In the genomic region with DNA sequence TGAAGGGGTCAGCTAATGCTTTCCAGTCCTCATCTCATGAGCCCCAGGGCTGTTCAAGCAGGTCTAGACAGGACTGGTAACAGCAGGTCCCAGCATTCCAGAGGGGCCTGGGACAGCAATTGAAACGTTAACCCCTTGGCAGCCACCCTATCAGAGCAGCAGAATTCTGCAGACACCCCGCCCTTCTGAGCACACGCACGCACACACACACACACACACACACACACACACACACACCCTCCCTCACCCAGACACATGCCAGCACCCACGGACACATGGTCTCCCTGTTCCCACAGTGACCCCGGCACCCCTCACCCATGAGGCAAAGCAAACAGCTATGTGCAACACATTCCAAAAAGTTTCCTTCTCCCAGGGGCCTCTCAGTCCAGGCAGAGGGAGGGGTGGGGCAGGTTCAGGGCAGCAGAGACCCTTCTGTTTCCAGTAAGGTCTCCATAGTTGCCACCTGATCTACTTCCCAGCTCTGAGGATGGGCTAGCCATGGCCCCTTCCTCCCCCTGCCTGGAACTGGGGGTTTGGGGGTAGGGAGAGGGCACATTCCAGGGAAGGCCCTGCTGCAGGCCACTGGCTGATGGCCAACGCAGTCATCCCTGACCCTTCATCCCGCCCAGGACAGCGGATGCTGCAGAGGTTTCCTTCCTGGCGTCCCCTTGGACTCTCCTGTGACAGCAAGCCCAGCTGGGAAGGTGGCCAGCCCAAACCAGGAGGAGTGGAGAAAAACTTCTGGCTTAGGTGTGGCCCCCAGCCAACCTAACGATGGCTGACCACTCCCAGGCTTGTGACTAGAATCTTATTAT, we compare ENCODE assay signal across 9 mouse cellular contexts. TPM values are rescaled to one million over a fixed set of nuclear protein-coding genes. Genes with fewer than 3 reads are reported as not detected.
DNase-seq lines count a peak whose midpoint lies in the region; ATAC-seq lines count a peak whose summit lies in the region.
"Had no signal": no experiment of that assay in that cellular context is flagged by ENCODE, and none has a peak within 500 bp of the region (broad histone marks: within the 10 kb centered on the region; RNA-seq: fewer than 3 reads in every experiment).

No protein-coding gene starts in this region.

- H3K4me2 ChIP-seq in heart, embryonic 15.5 days, result peak overlapping the region; percentile 76
- H3K4me2 ChIP-seq in limb, embryonic 11.5 days (ENCODE audit: low read depth, severe bottlenecking), result peak overlapping the region; percentile 15; the same call in 1 of the 2 replicates
- H3K4me2 ChIP-seq in stomach, embryonic 16.5 days (ENCODE audit: low read depth, low read length), result peak overlapping the region; percentile 42

- H3K4me1 ChIP-seq in heart, embryonic 15.5 days (replicated peaks), result peaks cover 95% of the 10 kb centered on the region
- peaks cover 42% of the 10 kb centered on the region for H3K4me1 ChIP-seq in limb, embryonic 11.5 days (ENCODE audit: control insufficient read depth, insufficient read depth, low read length)
- H3K4me1 ChIP-seq in stomach, embryonic 16.5 days (ENCODE audit: control insufficient read depth, insufficient read depth, low read length), result peaks cover 67% of the 10 kb centered on the region

- peak; percentile 28 for ATAC-seq in heart, embryonic 15.5 days (replicated peaks; ENCODE audit: insufficient number of reproducible peaks, insufficient read depth, low FRiP score, low read depth)
- peak; percentile 40; the same call in 1 of the 2 replicates for ATAC-seq in limb, embryonic 11.5 days (ENCODE audit: insufficient number of reproducible peaks, low FRiP score, low TSS enrichment, low read depth)
- no peak for ATAC-seq in stomach, embryonic 16.5 days (ENCODE audit: insufficient read depth, low FRiP score)

- H3K27me3 ChIP-seq in heart, embryonic 15.5 days, result no peaks in the 10 kb centered on the region
- H3K27me3 ChIP-seq in limb, embryonic 11.5 days (ENCODE audit: control insufficient read depth, insufficient read depth, low read length), result peaks cover 6% of the 10 kb centered on the region
- H3K27me3 ChIP-seq in stomach, embryonic 16.5 days (ENCODE audit: control insufficient read depth, insufficient read depth, low read length), result no peaks in the 10 kb centered on the region

- DNase-seq in urinary bladder, adult 2 months (ENCODE audit: low spot score), result peak; percentile 58
- no peak for DNase-seq in urinary bladder, postnatal 10 days (ENCODE audit: low spot score)
- peak; percentile 67 for DNase-seq in limb, embryonic 11.5 days (ENCODE audit: low spot score)
- DNase-seq in left cerebral cortex, adult 8-10 months (ENCODE audit: low spot score in 2 of 2), result no peak
- DNase-seq in MN1 (ENCODE audit: low spot score), result no peak
- DNase-seq in cerebellum, adult 11 months, result no peak

- H3K36me3 ChIP-seq in heart, embryonic 15.5 days, result no peaks in the 10 kb centered on the region
- no peaks in the 10 kb centered on the region for H3K36me3 ChIP-seq in limb, embryonic 11.5 days (ENCODE audit: control insufficient read depth, insufficient read depth, low read length)
- no peaks in the 10 kb centered on the region for H3K36me3 ChIP-seq in stomach, embryonic 16.5 days (ENCODE audit: control insufficient read depth, insufficient read depth, low read length)

- H3K9ac ChIP-seq in heart, embryonic 15.5 days, result peak overlapping the region; percentile 45; the same call in 1 of the 2 replicates
- H3K9ac ChIP-seq in limb, embryonic 11.5 days (ENCODE audit: low read length), result peak overlapping the region; percentile 45; the same call in 1 of the 2 replicates
- H3K9ac ChIP-seq in stomach, embryonic 16.5 days (ENCODE audit: low read length), result peak overlapping the region; percentile 59

- peak overlapping the region; percentile 89 for H3K27ac ChIP-seq in heart, embryonic 15.5 days
- H3K27ac ChIP-seq in limb, embryonic 11.5 days (replicated peaks; ENCODE audit: low read depth, low read length), result peak overlapping the region; percentile 70
- H3K27ac ChIP-seq in stomach, embryonic 16.5 days (ENCODE audit: low read length), result peak overlapping the region; percentile 68

- peak overlapping the region; percentile 49 for H3K4me3 ChIP-seq in heart, embryonic 15.5 days
- H3K4me3 ChIP-seq in limb, embryonic 11.5 days (ENCODE audit: low read depth, low read length), result no peak overlapping the region
- H3K4me3 ChIP-seq in stomach, embryonic 16.5 days (replicated peaks; ENCODE audit: low read length), result peak overlapping the region; percentile 9

- H3K9me3 ChIP-seq in heart, embryonic 15.5 days (replicated peaks), result no peaks in the 10 kb centered on the region
- H3K9me3 ChIP-seq in limb, embryonic 11.5 days (ENCODE audit: control insufficient read depth, low read length), result no peaks in the 10 kb centered on the region
- H3K9me3 ChIP-seq in stomach, embryonic 16.5 days (replicated peaks; ENCODE audit: control insufficient read depth, low read length), result no peaks in the 10 kb centered on the region

- 17% methylated on average over 8 of the region's 11 CpGs for WGBS in heart, embryonic 15.5 days
- WGBS in limb, embryonic 11.5 days, result 46% methylated on average over 11 of the region's 11 CpGs
- WGBS in stomach, embryonic 16.5 days, result 41% methylated on average over 11 of the region's 11 CpGs

RNA-seq across cellular contexts. Expression of a gene that starts 2.8 kb away (rescaled TPM):
- 514 and 535 TPM in 2 replicates for polyA plus RNA-seq in urinary bladder, adult 2 months (2012; rRNA removed)
- polyA plus RNA-seq in heart, embryonic 15.5 days (2015; fragmentation: Nextera tagmentation; extraction: Ambion mirVana), result 52.0 and 57.2 TPM in 2 replicates
- polyA plus RNA-seq in limb, embryonic 11.5 days (2014; fragmentation: Nextera tagmentation; extraction: Ambion mirVana), result 6.3 and 6.9 TPM in 2 replicates
- 62.7 and 77.6 TPM in 2 replicates for polyA plus RNA-seq in stomach, embryonic 16.5 days (2015; fragmentation: Nextera tagmentation; extraction: Ambion mirVana)
- 10 to 100 TPM in 1 of 4 experiments, 1 to 10 TPM in 3; 7.7 to 10.5 (median 9.0) TPM for total RNA-seq in left cerebral cortex, adult 8-10 months (2022)

RNA-seq across cellular contexts. Expression of a gene that starts 33.0 kb away (rescaled TPM):
- polyA plus RNA-seq in urinary bladder, adult 2 months (2012; rRNA removed), result 18.8 and 20.0 TPM in 2 replicates
- 0.13 TPM in 1 of 2 replicates, not detected in the other for polyA plus RNA-seq in heart, embryonic 15.5 days (2015; fragmentation: Nextera tagmentation; extraction: Ambion mirVana)
- polyA plus RNA-seq in limb, embryonic 11.5 days (2014; fragmentation: Nextera tagmentation; extraction: Ambion mirVana), result not detected in 2 replicates
- 0.29 and 0.49 TPM in 2 replicates for polyA plus RNA-seq in stomach, embryonic 16.5 days (2015; fragmentation: Nextera tagmentation; extraction: Ambion mirVana)
- 1 to 10 TPM; 1.4 to 2.0 (median 1.9) TPM for total RNA-seq in left cerebral cortex, adult 8-10 months (2022)

RNA-seq across cellular contexts. Expression of a gene that starts 50.0 kb away (rescaled TPM):
- polyA plus RNA-seq in urinary bladder, adult 2 months (2012; rRNA removed), result not detected in 2 replicates
- not detected in 2 replicates for polyA plus RNA-seq in heart, embryonic 15.5 days (2015; fragmentation: Nextera tagmentation; extraction: Ambion mirVana)
- polyA plus RNA-seq in limb, embryonic 11.5 days (2014; fragmentation: Nextera tagmentation; extraction: Ambion mirVana), result not detected in 2 replicates
- polyA plus RNA-seq in stomach, embryonic 16.5 days (2015; fragmentation: Nextera tagmentation; extraction: Ambion mirVana), result not detected in 2 replicates
- not detected for total RNA-seq in left cerebral cortex, adult 8-10 months (2022)
- total RNA-seq: gastrocnemius, adult 8-10 months had no signal

Comparison
In these comparisons a context has a peak if more than half of its experiments do, and no peak if none do; other contexts are left out.
1. DNase-seq: peak in urinary bladder, adult 2 months (single experiment) and limb, embryonic 11.5 days (single experiment); none in urinary bladder, postnatal 10 days (single experiment), left cerebral cortex, adult 8-10 months (0 of 2), MN1 (single experiment) and cerebellum, adult 11 months (single experiment).
2. H3K4me2 ChIP-seq: peak in every context shown above with its lines; median percentile 76 in heart, embryonic 15.5 days; 42 in stomach, embryonic 16.5 days; 15 in limb, embryonic 11.5 days.
3. RNA of a gene that starts 33.0 kb away (polyA plus RNA-seq): 18.8 to 20.0 TPM in urinary bladder, adult 2 months; 0.29 to 0.49 TPM in stomach, embryonic 16.5 days, 0.13 TPM in heart, embryonic 15.5 days and not detected in limb, embryonic 11.5 days; every median in the first group is over 10 times any median in the second.
4. Peak in every context shown above with its lines, with median percentiles within 50 percentile points of each other: H3K27ac ChIP-seq and H3K9ac ChIP-seq.